Mouse (Mus musculus): ENCODE measurements around the gene Kcnh7. TPM values are rescaled to one million over a fixed set of nuclear protein-coding genes. Genes with fewer than 3 reads are reported as not detected.

The Kcnh7 gene
- total RNA-seq, 2 experiments from 2014 or later, result 34.1 to 36.8 TPM

DNA sequence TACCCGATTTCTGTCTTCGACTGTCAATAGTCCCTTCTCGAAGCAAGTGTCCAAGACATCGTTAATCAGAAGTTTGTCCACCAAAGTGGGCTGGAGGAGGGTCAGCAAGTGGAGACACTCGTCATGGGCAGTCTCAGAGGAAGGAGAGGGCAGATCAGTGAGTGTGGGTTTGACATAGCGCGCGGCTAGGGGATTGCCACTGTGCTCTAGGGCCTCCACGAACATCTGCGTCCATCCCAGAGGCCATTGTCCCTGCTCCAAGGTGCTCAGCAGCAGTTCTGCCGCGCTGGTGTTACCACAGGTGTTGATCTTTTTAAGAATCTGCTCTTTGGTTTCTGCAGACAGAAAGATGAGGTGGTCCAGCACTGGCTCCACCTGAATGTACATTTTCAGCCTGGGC, 538.6 kb downstream of the Kcnh7 start:
- peak overlapping the region; percentile 74; the same call in 1 of the 2 replicates for H3K27ac ChIP-seq
- no peak for TF ChIP-seq CTCF (conservative IDR thresholded peaks at IDR 0.05)
- peak overlapping the region; percentile 69 for H3K4me3 ChIP-seq
- no peak for DNase-seq (ENCODE audit: low spot score in 2 of 2)

GRCm38 (mm10) chr2:62644891-62645290, 539.2 kb downstream of the Kcnh7 start:
- H3K27ac ChIP-seq, result no peak overlapping the region
- DNase-seq (ENCODE audit: low spot score in 2 of 2), result no peak
- peak overlapping the region; percentile 69; the same call in 1 of the 2 replicates for H3K4me3 ChIP-seq
- TF ChIP-seq CTCF (conservative IDR thresholded peaks at IDR 0.05), result no peak

Data from layer of hippocampus, adult 2 months (tissue).